Mouse (Mus musculus): ENCODE measurements around the gene Dgkb. TPM values are rescaled to one million over a fixed set of nuclear protein-coding genes. Genes with fewer than 3 reads are reported as not detected.

The Dgkb gene
- polyA plus RNA-seq, 1 experiment from 2014 or later = 4.1 TPM

DNA sequence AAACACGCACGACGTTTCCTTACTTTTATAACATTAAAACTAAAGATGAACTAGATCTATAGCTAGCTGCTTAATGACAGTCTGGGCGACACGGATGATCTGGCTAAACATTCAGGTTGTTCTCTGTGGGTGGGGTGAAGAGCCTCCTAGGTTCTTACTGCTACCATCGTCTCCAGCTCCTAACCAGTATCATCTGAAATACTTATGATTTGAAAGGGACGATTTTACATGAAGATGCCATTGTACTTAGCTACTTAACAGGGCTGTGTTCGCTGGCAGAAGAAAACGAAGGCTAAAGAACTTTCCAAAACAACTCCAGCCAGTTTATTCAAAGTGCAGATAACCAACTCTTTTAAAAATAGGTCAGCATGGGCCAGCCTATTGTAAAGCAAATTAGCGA, 63.9 kb downstream of the Dgkb start:
- Histone ChIP-seq H3K9me3 (replicated peaks; ENCODE audit: control insufficient read depth, low read length) (no peaks in the 10 kb centered on the region), H3K36me3 (ENCODE audit: control insufficient read depth, insufficient read depth, low read length) (no peaks in the 10 kb centered on the region), H3K4me2 (ENCODE audit: low read length) (peak overlapping the region; percentile 82), H3K9ac (ENCODE audit: low read length) (peak overlapping the region; percentile 67), H3K27ac (ENCODE audit: low read depth, low read length) (no peak overlapping the region), H3K4me1 (ENCODE audit: control insufficient read depth, insufficient read depth, low read length) (0 out of 2 replicates have a peak, but pooled peaks cover 3% of the 10 kb centered on the region), H3K27me3 (replicated peaks; ENCODE audit: control insufficient read depth, insufficient read depth, low read length) (no peaks in the 10 kb centered on the region), H3K4me3 (ENCODE audit: low read depth, low read length) (peak overlapping the region; percentile 45)
- 1% methylated on average over 10 of the region's 10 CpGs for WGBS
- ATAC-seq (no peak), DNase-seq (ENCODE audit: low spot score) (peak; percentile 55)

GRCm38 (mm10) chr12:37882796-37883195, 65.3 kb downstream of the Dgkb start:
- Histone ChIP-seq H3K36me3 (ENCODE audit: control insufficient read depth, insufficient read depth, low read length) (no peaks in the 10 kb centered on the region), H3K4me1 (ENCODE audit: control insufficient read depth, insufficient read depth, low read length) (0 out of 2 replicates have a peak, but pooled peaks cover 3% of the 10 kb centered on the region), H3K9me3 (replicated peaks; ENCODE audit: control insufficient read depth, low read length) (no peaks in the 10 kb centered on the region), H3K4me2 (ENCODE audit: low read length) (no peak overlapping the region), H3K9ac (ENCODE audit: low read length) (no peak overlapping the region), H3K4me3 (ENCODE audit: low read depth, low read length) (no peak overlapping the region), H3K27ac (ENCODE audit: low read depth, low read length) (no peak overlapping the region), H3K27me3 (replicated peaks; ENCODE audit: control insufficient read depth, insufficient read depth, low read length) (no peaks in the 10 kb centered on the region)
- DNase-seq (ENCODE audit: low spot score) (peak; percentile 12), ATAC-seq (no peak)
- WGBS = 43% methylated on average over 1 of the region's 1 CpGs

- Histone ChIP-seq H3K9ac (ENCODE audit: low read length) (no peak overlapping the region), H3K27ac (ENCODE audit: low read depth, low read length) (no peak overlapping the region), H3K36me3 (ENCODE audit: control insufficient read depth, insufficient read depth, low read length) (no peaks in the 10 kb centered on the region), H3K9me3 (replicated peaks; ENCODE audit: control insufficient read depth, low read length) (no peaks in the 10 kb centered on the region), H3K4me2 (ENCODE audit: low read length) (no peak overlapping the region), H3K27me3 (replicated peaks; ENCODE audit: control insufficient read depth, insufficient read depth, low read length) (no peaks in the 10 kb centered on the region), H3K4me1 (ENCODE audit: control insufficient read depth, insufficient read depth, low read length) (0 out of 2 replicates have a peak, but pooled peaks cover 3% of the 10 kb centered on the region), H3K4me3 (ENCODE audit: low read depth, low read length) (no peak overlapping the region)
- 50% methylated on average over 4 of the region's 4 CpGs for WGBS
- ATAC-seq = no peak
- DNase-seq (ENCODE audit: low spot score) = peak; percentile 19
These were observed 66.3 kb downstream of the Dgkb start for GRCm38 (mm10) chr12:37883781-37884180.

DNA sequence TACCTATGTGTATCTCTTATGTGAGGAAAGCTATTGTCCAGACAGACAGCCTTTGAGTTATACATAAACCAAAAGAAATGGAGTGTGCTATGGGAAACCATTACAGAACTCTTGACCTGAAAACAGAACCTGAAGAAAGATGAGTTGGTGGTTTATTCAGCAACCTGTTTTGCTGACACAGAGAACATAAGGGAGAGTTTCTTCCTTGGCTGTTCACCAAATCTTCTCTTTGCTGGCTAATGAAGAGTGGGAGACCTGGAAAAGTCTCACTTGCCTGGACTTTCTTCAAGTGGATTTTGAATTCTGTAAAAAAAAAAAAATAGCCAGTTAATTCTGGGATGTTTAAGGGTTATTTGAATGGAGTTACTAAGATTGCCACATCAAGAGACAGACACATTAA, 71.1 kb downstream of the Dgkb start:
- no peak for ATAC-seq
- no peak for DNase-seq (ENCODE audit: low spot score)
- H3K27ac ChIP-seq (ENCODE audit: low read depth, low read length) = no peak overlapping the region

GRCm38 (mm10) chr12:37889431-37889830, 71.9 kb downstream of the Dgkb start:
- Histone ChIP-seq H3K4me2 (ENCODE audit: low read length) (no peak overlapping the region), H3K9ac (ENCODE audit: low read length) (no peak overlapping the region), H3K27me3 (replicated peaks; ENCODE audit: control insufficient read depth, insufficient read depth, low read length) (no peaks in the 10 kb centered on the region), H3K9me3 (replicated peaks; ENCODE audit: control insufficient read depth, low read length) (no peaks in the 10 kb centered on the region), H3K4me3 (ENCODE audit: low read depth, low read length) (no peak overlapping the region), H3K36me3 (ENCODE audit: control insufficient read depth, insufficient read depth, low read length) (no peaks in the 10 kb centered on the region), H3K4me1 (ENCODE audit: control insufficient read depth, insufficient read depth, low read length) (no peaks in the 10 kb centered on the region), H3K27ac (ENCODE audit: low read depth, low read length) (no peak overlapping the region)
- ATAC-seq (no peak), DNase-seq (ENCODE audit: low spot score) (no peak)
- WGBS = 75% methylated on average over 4 of the region's 4 CpGs

More for the DNA sequence above, 71.1 kb downstream of the Dgkb start:
- Histone ChIP-seq H3K4me3 (ENCODE audit: low read depth, low read length) (no peak overlapping the region), H3K4me2 (ENCODE audit: low read length) (no peak overlapping the region), H3K9me3 (replicated peaks; ENCODE audit: control insufficient read depth, low read length) (no peaks in the 10 kb centered on the region), H3K36me3 (ENCODE audit: control insufficient read depth, insufficient read depth, low read length) (no peaks in the 10 kb centered on the region), H3K9ac (ENCODE audit: low read length) (no peak overlapping the region), H3K4me1 (ENCODE audit: control insufficient read depth, insufficient read depth, low read length) (0 out of 2 replicates have a peak, but pooled peaks cover 3% of the 10 kb centered on the region), H3K27me3 (replicated peaks; ENCODE audit: control insufficient read depth, insufficient read depth, low read length) (no peaks in the 10 kb centered on the region)

DNA sequence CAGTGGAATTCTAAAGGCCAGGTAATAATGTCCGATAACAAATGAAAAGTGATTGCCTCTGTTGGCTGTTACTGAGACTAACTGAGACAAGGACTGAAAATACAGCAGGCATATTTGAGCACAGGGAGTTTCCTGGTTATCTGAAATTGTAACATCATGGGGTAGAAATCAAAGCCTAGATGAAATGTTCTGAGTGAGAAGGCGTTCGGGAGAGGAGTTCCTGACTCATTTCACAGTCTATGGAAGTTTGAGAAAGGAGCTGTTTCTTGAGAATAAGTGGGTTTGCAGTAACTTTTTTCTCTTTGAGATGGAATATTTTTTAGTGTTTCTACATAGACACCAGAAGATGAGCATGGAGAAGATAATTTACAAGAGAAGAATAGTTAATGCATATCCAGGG, 73.8 kb downstream of the Dgkb start:
- H3K9ac ChIP-seq (ENCODE audit: low read length) = no peak overlapping the region
- ATAC-seq = no peak
- DNase-seq (ENCODE audit: low spot score) = no peak
- no peak overlapping the region for H3K4me2 ChIP-seq (ENCODE audit: low read length)
- no peaks in the 10 kb centered on the region for H3K36me3 ChIP-seq (ENCODE audit: control insufficient read depth, insufficient read depth, low read length)
- H3K4me1 ChIP-seq (ENCODE audit: control insufficient read depth, insufficient read depth, low read length) = no peaks in the 10 kb centered on the region
- H3K4me3 ChIP-seq (ENCODE audit: low read depth, low read length) = no peak overlapping the region
- no peaks in the 10 kb centered on the region for H3K9me3 ChIP-seq (replicated peaks; ENCODE audit: control insufficient read depth, low read length)
- no peaks in the 10 kb centered on the region for H3K27me3 ChIP-seq (replicated peaks; ENCODE audit: control insufficient read depth, insufficient read depth, low read length)
- H3K27ac ChIP-seq (ENCODE audit: low read depth, low read length) = no peak overlapping the region
- WGBS = 94% methylated on average over 3 of the region's 3 CpGs

GRCm38 (mm10) chr12:37942163-37942562, 124.6 kb downstream of the Dgkb start:
- ATAC-seq (no peak), DNase-seq (ENCODE audit: low spot score) (no peak)
- no peak overlapping the region for H3K9ac ChIP-seq (ENCODE audit: low read length)
- no peak overlapping the region for H3K27ac ChIP-seq (ENCODE audit: low read depth, low read length)
- no peaks in the 10 kb centered on the region for H3K9me3 ChIP-seq (replicated peaks; ENCODE audit: control insufficient read depth, low read length)
- H3K36me3 ChIP-seq (ENCODE audit: control insufficient read depth, insufficient read depth, low read length) = no peaks in the 10 kb centered on the region
- 97% methylated on average over 2 of the region's 2 CpGs for WGBS
- H3K4me1 ChIP-seq (ENCODE audit: control insufficient read depth, insufficient read depth, low read length) = no peaks in the 10 kb centered on the region
- no peaks in the 10 kb centered on the region for H3K27me3 ChIP-seq (replicated peaks; ENCODE audit: control insufficient read depth, insufficient read depth, low read length)
- no peak overlapping the region for H3K4me3 ChIP-seq (ENCODE audit: low read depth, low read length)
- H3K4me2 ChIP-seq (ENCODE audit: low read length) = no peak overlapping the region

- H3K27ac ChIP-seq (ENCODE audit: low read depth, low read length) = no peak overlapping the region
- no peak overlapping the region for H3K9ac ChIP-seq (ENCODE audit: low read length)
- ATAC-seq = no peak
- H3K36me3 ChIP-seq (ENCODE audit: control insufficient read depth, insufficient read depth, low read length) = no peaks in the 10 kb centered on the region
- H3K9me3 ChIP-seq (replicated peaks; ENCODE audit: control insufficient read depth, low read length) = no peaks in the 10 kb centered on the region
- H3K4me2 ChIP-seq (ENCODE audit: low read length) = no peak overlapping the region
- WGBS = 89% methylated on average over 4 of the region's 4 CpGs
- no peaks in the 10 kb centered on the region for H3K27me3 ChIP-seq (replicated peaks; ENCODE audit: control insufficient read depth, insufficient read depth, low read length)
- no peak overlapping the region for H3K4me3 ChIP-seq (ENCODE audit: low read depth, low read length)
- no peak for DNase-seq (ENCODE audit: low spot score)
- no peaks in the 10 kb centered on the region for H3K4me1 ChIP-seq (ENCODE audit: control insufficient read depth, insufficient read depth, low read length)
These were observed 138.7 kb downstream of the Dgkb start for GRCm38 (mm10) chr12:37956193-37956592.

- no peak overlapping the region for H3K4me3 ChIP-seq (ENCODE audit: low read depth, low read length)
- WGBS = 93% methylated on average over 1 of the region's 1 CpGs
- no peaks in the 10 kb centered on the region for H3K9me3 ChIP-seq (replicated peaks; ENCODE audit: control insufficient read depth, low read length)
- no peak overlapping the region for H3K4me2 ChIP-seq (ENCODE audit: low read length)
- no peak overlapping the region for H3K27ac ChIP-seq (ENCODE audit: low read depth, low read length)
- no peak for ATAC-seq
- H3K4me1 ChIP-seq (ENCODE audit: control insufficient read depth, insufficient read depth, low read length) = no peaks in the 10 kb centered on the region
- H3K27me3 ChIP-seq (replicated peaks; ENCODE audit: control insufficient read depth, insufficient read depth, low read length) = no peaks in the 10 kb centered on the region
- no peak overlapping the region for H3K9ac ChIP-seq (ENCODE audit: low read length)
- no peak for DNase-seq (ENCODE audit: low spot score)
- H3K36me3 ChIP-seq (ENCODE audit: control insufficient read depth, insufficient read depth, low read length) = no peaks in the 10 kb centered on the region
These were observed 154.0 kb downstream of the Dgkb start for GRCm38 (mm10) chr12:37971482-37971881.
